Comparison of ENCODE assay signal across 8 mouse cellular contexts in genomic region chr13:34873801-34874681, GRCm38 (mm10). TPM values are rescaled to one million over a fixed set of nuclear protein-coding genes. Genes with fewer than 3 reads are reported as not detected.
DNase-seq lines count a peak whose midpoint lies in the region; ATAC-seq and TF ChIP-seq lines count a peak whose summit lies in the region.

No protein-coding gene starts in this region.

- peak; percentile 86 for ATAC-seq in frontal cortex, adult (ENCODE audit: low TSS enrichment)
- ATAC-seq in lung, postnatal 0 days, result peak; percentile 93

- TF ChIP-seq EP300 in lung, postnatal 0 days (IDR thresholded peaks at IDR 0.05), result no peak

- H3K36me3 ChIP-seq in hindbrain, embryonic 10.5 days, result peaks cover 3% of the 10 kb centered on the region
- no peaks in the 10 kb centered on the region for H3K36me3 ChIP-seq in lung, postnatal 0 days (ENCODE audit: insufficient read depth, low read length)

- peak overlapping the region; percentile 76 for H3K4me2 ChIP-seq in lung, postnatal 0 days (replicated peaks; ENCODE audit: low read depth, low read length)

- TF ChIP-seq CTCF in lung, postnatal 0 days (IDR thresholded peaks at IDR 0.05), result no peak

- peak overlapping the region; percentile 99 for H3K27ac ChIP-seq in hindbrain, embryonic 10.5 days
- H3K27ac ChIP-seq in lung, postnatal 0 days (ENCODE audit: low read length), result peak overlapping the region; percentile 98

- no peaks in the 10 kb centered on the region for H3K27me3 ChIP-seq in hindbrain, embryonic 10.5 days (ENCODE audit: insufficient read depth, poor library complexity, severe bottlenecking)
- H3K27me3 ChIP-seq in lung, postnatal 0 days (replicated peaks; ENCODE audit: insufficient read depth, low read length), result no peaks in the 10 kb centered on the region

- no peaks in the 10 kb centered on the region for H3K9me3 ChIP-seq in hindbrain, embryonic 10.5 days
- H3K9me3 ChIP-seq in lung, postnatal 0 days (ENCODE audit: low read length), result no peaks in the 10 kb centered on the region

- peak overlapping the region; percentile 97 for H3K4me3 ChIP-seq in hindbrain, embryonic 10.5 days
- peak overlapping the region; percentile 99 for H3K4me3 ChIP-seq in lung, postnatal 0 days (ENCODE audit: low read depth, low read length)

- WGBS in hindbrain, embryonic 10.5 days, result 4% methylated on average over 45 of the region's 45 CpGs
- 2% methylated on average over 45 of the region's 45 CpGs for WGBS in lung, postnatal 0 days

- DNase-seq in MN1 (ENCODE audit: low spot score), result peak; percentile 96
- DNase-seq in cerebellum, adult 9-10 months, result peak; percentile 94
- peak; percentile 96 for DNase-seq in hindbrain, embryonic 10.5 days (ENCODE audit: low spot score)
- DNase-seq in layer of hippocampus, adult 9-11 months, result peak; percentile 97
- DNase-seq in lung, postnatal 0 days (ENCODE audit: low spot score), result peak; percentile 99
- DNase-seq in ovary, postnatal 14 days (ENCODE audit: low spot score), result peak; percentile 87
- peak; percentile 91 for DNase-seq in thymus, postnatal 14 days

- peaks cover 28% of the 10 kb centered on the region for H3K4me1 ChIP-seq in hindbrain, embryonic 10.5 days (replicated peaks)
- H3K4me1 ChIP-seq in lung, postnatal 0 days (ENCODE audit: insufficient read depth, low read depth, low read length), result no peaks in the 10 kb centered on the region

- H3K9ac ChIP-seq in lung, postnatal 0 days (replicated peaks; ENCODE audit: low read depth), result peak overlapping the region; percentile 41; the same call in 1 of the 2 replicates

RNA-seq across cellular contexts. Expression of gene Prpf4b, which starts 1.1 kb away (rescaled TPM):
- polyA plus RNA-seq in hindbrain, embryonic 10.5 days (2016; fragmentation: Nextera tagmentation; extraction: Ambion mirVana), result 44.9 and 71.1 TPM in 2 replicates
- polyA plus RNA-seq in lung, postnatal 0 days (2015; fragmentation: Nextera tagmentation; extraction: Ambion mirVana), result 61.9 and 63.5 TPM in 2 replicates

RNA-seq across cellular contexts. Expression of gene Fam217a, which starts 50.1 kb away (rescaled TPM):
- polyA plus RNA-seq in hindbrain, embryonic 10.5 days (2016; fragmentation: Nextera tagmentation; extraction: Ambion mirVana), result 1.3 and 1.4 TPM in 2 replicates
- polyA plus RNA-seq in lung, postnatal 0 days (2015; fragmentation: Nextera tagmentation; extraction: Ambion mirVana), result 1.8 and 2.1 TPM in 2 replicates

RNA-seq across cellular contexts. Expression of gene 4933417A18Rik, which starts 50.2 kb away (rescaled TPM):
- not detected in 2 replicates for polyA plus RNA-seq in hindbrain, embryonic 10.5 days (2016; fragmentation: Nextera tagmentation; extraction: Ambion mirVana)
- polyA plus RNA-seq in lung, postnatal 0 days (2015; fragmentation: Nextera tagmentation; extraction: Ambion mirVana), result not detected in 2 replicates

Comparison
In these comparisons a context has a peak if more than half of its experiments do, and no peak if none do; other contexts are left out.
1. Peak in every context shown above with its lines: DNase-seq, ATAC-seq, H3K4me3 ChIP-seq and H3K27ac ChIP-seq.